Mouse (Mus musculus) heart, embryonic 14.5 days (tissue): Measurements from ENCODE around the gene Rtn1. TPM values are rescaled to one million over a fixed set of nuclear protein-coding genes. Genes with fewer than 3 reads are reported as not detected.

ENCODE experiments used
- ATAC-seq: fragments of 200-750 bp; cut with Nextera tagmentation; 2 replicates; pipeline ENCODE4 v1.8.0; 2017; ENCODE audit warnings: low read depth, moderate TSS enrichment; ENCODE audit not compliant: insufficient number of reproducible peaks, insufficient read depth, low FRiP score
- H3K27ac ChIP-seq, 2 experiments: fragments of 200-500 bp in 1 of 2; fragments of 300-500 bp in 1 of 2; sonication (generic) in 1 of 2; replicated peaks in 1 of 2; 2 replicates each; pipeline ENCODE4 v1.5.1; 2012 to 2014; ENCODE audit warnings: low read depth in 2 of 2, low read length in 2 of 2, control low read depth in 1 of 2, mild to moderate bottlenecking in 1 of 2, mixed read lengths in 1 of 2; ENCODE audit not compliant: control insufficient read depth in 1 of 2, insufficient read depth in 1 of 2
- H3K27me3 ChIP-seq: fragments of 300-500 bp; sonication (generic); 2 replicates; pipeline ENCODE4 v1.6.1; 2014; ENCODE audit warnings: mild to moderate bottlenecking, low read length, control low read depth; ENCODE audit not compliant: control insufficient read depth, insufficient read depth
- H3K36me3 ChIP-seq: fragments of 300-500 bp; sonication (generic); 2 replicates; pipeline ENCODE4 v1.6.1; 2014; ENCODE audit warnings: mild to moderate bottlenecking, control low read depth, low read length, mixed read lengths; ENCODE audit not compliant: control insufficient read depth, insufficient read depth
- H3K4me1 ChIP-seq, 2 experiments: fragments of 200-500 bp in 1 of 2; fragments of 300-500 bp in 1 of 2; sonication (generic) in 1 of 2; 2 replicates each; pipeline ENCODE4 v1.6.1; 2012 to 2014; ENCODE audit warnings: low read length in 2 of 2, control low read depth in 1 of 2, mixed read lengths in 1 of 2; ENCODE audit not compliant: control insufficient read depth in 2 of 2, insufficient read depth in 2 of 2
- H3K4me2 ChIP-seq: fragments of 300-500 bp; sonication (generic); 2 replicates; pipeline ENCODE4 v1.6.1; 2014; ENCODE audit warnings: mild to moderate bottlenecking, low read length
- H3K4me3 ChIP-seq, 2 experiments: fragments of 200-500 bp in 1 of 2; fragments of 300-500 bp in 1 of 2; sonication (generic) in 1 of 2; 2 replicates each; pipeline ENCODE4 v1.5.1; 2012 to 2014; ENCODE audit warnings: low read length in 2 of 2, mild to moderate bottlenecking in 2 of 2, control low read depth in 1 of 2, low read depth in 1 of 2, moderate library complexity in 1 of 2; ENCODE audit not compliant: control insufficient read depth in 1 of 2, insufficient read depth in 1 of 2
- H3K9ac ChIP-seq: fragments of 300-500 bp; sonication (generic); 2 replicates; pipeline ENCODE4 v1.6.1; 2014; ENCODE audit warnings: mild to moderate bottlenecking, low read length
- H3K9me3 ChIP-seq: fragments of 300-500 bp; sonication (generic); 2 replicates; pipeline ENCODE4 v1.6.1; 2016; ENCODE audit warnings: low read length, control low read depth; ENCODE audit not compliant: control insufficient read depth
- WGBS: fragments of 180-500 bp; shearing (Covaris S2); extraction: QIAGEN DNeasy Blood & Tissue Kit; methylation state at CpG from one replicate; pipeline ENCODE4 v1.1.7; 2014; 5-methylcytosine and 5-hydroxymethylcytosine counted together
- polyA plus RNA-seq: library from polyadenylated mRNA; unstranded; fragments of >200 nt; fragmentation: Nextera tagmentation; extraction: Ambion mirVana; gene quantifications from 2 replicates; pipeline ENCODE4 v1.2.1, GENCODE M21; 2014

The Rtn1 gene
- polyA plus RNA-seq, 1 experiment from 2014 or later = 15.1 TPM

- Histone ChIP-seq H3K4me1 (no peaks in the 10 kb centered on the region; a peak in 1 of 4 replicates), H3K4me2 (no peak overlapping the region), H3K9me3 (no peaks in the 10 kb centered on the region), H3K4me3 (no peak overlapping the region), H3K27me3 (no peaks in the 10 kb centered on the region), H3K27ac (no peak overlapping the region), H3K36me3 (no peaks in the 10 kb centered on the region), H3K9ac (no peak overlapping the region)
- no peak for ATAC-seq
- 84% methylated on average over 5 of the region's 5 CpGs for WGBS
These were observed 47.8 kb downstream of the Rtn1 start for GRCm38 (mm10) chr12:72360926-72361615.

- H3K4me1 ChIP-seq = no peaks in the 10 kb centered on the region; a peak in 1 of 4 replicates
- H3K4me3 ChIP-seq = no peak overlapping the region
- no peaks in the 10 kb centered on the region for H3K9me3 ChIP-seq
- no peak overlapping the region for H3K4me2 ChIP-seq
- H3K27ac ChIP-seq = no peak overlapping the region
- H3K36me3 ChIP-seq = no peaks in the 10 kb centered on the region
- WGBS = 15% methylated on average over 3 of the region's 3 CpGs
- ATAC-seq = no peak
- no peaks in the 10 kb centered on the region for H3K27me3 ChIP-seq
- H3K9ac ChIP-seq = no peak overlapping the region
These were observed 49.0 kb downstream of the Rtn1 start for GRCm38 (mm10) chr12:72359903-72360302.

DNA sequence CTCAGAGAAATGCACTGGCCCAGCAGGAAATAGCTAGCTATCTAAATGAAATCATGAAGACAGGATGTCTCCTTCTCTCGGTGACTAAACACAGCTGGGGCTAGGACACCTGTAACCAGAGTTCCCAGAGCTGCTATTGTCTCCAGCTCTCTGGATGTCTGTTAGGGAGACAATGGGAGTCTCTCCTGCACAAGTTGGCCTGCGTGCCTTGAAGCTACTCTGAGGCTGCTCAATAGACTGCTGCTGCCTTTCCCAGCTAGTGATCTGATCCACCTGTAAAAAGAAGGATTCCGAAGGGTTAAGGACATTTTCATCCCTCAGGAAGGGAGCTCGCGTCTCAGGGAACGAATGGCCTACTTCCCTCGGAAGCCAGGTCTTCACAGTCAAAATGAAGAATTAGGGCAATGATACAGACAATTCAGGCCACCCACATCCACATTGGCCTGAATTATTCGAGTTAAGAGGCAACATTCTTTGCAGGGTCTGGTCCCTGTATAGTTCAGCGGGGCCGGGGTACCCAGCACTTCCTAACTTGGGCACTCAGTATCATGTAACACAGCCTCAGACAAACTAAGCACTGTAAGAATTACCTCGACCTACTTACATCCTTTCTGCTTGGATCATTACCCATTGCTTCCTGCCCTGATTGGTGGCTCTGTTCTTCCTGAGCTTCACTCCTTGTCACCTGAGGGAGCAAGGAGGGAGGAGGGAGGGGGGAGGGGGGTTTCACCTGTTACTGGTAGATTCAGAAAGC, 51.0 kb downstream of the Rtn1 start:
- no peak for ATAC-seq
- Histone ChIP-seq H3K4me2 (no peak overlapping the region), H3K9ac (no peak overlapping the region), H3K27me3 (no peaks in the 10 kb centered on the region), H3K36me3 (no peaks in the 10 kb centered on the region), H3K9me3 (no peaks in the 10 kb centered on the region), H3K4me3 (no peak overlapping the region), H3K27ac (no peak overlapping the region), H3K4me1 (no peaks in the 10 kb centered on the region; a peak in 1 of 4 replicates)
- WGBS = 71% methylated on average over 11 of the region's 11 CpGs

DNA sequence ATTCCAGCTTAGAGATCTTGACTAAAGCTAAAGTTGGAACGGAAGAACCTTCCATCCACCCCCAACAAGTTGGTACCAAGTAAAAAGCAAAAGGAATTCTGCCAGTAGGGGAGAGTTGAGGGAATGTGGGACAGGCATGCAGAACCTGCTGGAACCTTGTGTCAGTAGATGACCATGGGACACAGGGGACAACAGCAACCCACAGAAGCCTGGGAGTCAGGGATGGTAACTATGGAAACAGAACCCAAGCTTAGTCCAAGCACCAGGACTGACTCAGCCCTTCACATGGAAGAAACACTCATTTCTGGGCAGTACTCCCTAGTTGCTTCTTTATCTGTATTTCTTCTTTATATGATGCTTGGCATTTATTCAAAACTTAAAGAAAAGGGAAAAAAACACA, 54.6 kb downstream of the Rtn1 start:
- Histone ChIP-seq H3K4me2 (no peak overlapping the region), H3K36me3 (no peaks in the 10 kb centered on the region), H3K4me1 (no peaks in the 10 kb centered on the region), H3K27ac (no peak overlapping the region), H3K9ac (no peak overlapping the region), H3K4me3 (no peak overlapping the region), H3K27me3 (no peaks in the 10 kb centered on the region), H3K9me3 (no peaks in the 10 kb centered on the region)
- no peak for ATAC-seq
- WGBS = 88% methylated on average over 1 of the region's 1 CpGs

DNA sequence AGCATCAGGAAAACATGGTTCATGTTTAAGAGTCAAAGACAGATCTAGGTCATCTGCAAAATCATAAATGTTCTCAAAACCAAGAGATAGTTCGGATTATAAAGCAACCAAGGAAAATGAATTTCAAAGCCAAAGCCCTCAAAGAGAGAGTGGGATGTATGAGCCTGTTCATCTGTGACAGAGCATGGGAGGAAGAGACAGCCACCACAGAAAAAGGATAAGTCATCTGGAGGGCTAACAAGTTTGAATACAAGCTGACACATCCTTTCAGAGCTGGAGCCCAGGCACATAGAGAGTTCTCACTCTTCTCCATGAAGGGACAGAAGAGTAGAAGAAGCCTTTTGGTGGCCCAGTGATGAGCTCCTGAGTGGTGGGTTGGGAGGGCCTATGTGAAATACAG, 55.3 kb downstream of the Rtn1 start:
- Histone ChIP-seq H3K4me2 (no peak overlapping the region), H3K4me1 (no peaks in the 10 kb centered on the region), H3K4me3 (no peak overlapping the region), H3K27ac (no peak overlapping the region), H3K9me3 (no peaks in the 10 kb centered on the region), H3K36me3 (no peaks in the 10 kb centered on the region), H3K9ac (no peak overlapping the region), H3K27me3 (no peaks in the 10 kb centered on the region)
- 80% methylated on average over 1 of the region's 1 CpGs for WGBS
- ATAC-seq = no peak

GRCm38 (mm10) chr12:72348508-72348907, 60.3 kb downstream of the Rtn1 start:
- Histone ChIP-seq H3K4me3 (no peak overlapping the region), H3K9me3 (no peaks in the 10 kb centered on the region), H3K9ac (no peak overlapping the region), H3K27ac (no peak overlapping the region), H3K4me2 (no peak overlapping the region), H3K27me3 (no peaks in the 10 kb centered on the region), H3K36me3 (no peaks in the 10 kb centered on the region), H3K4me1 (peaks cover 0 to 4% of the 10 kb centered on the region in 2 experiments; a peak in 1 of 4 replicates)
- 66% methylated on average over 8 of the region's 8 CpGs for WGBS
- no peak for ATAC-seq

GRCm38 (mm10) chr12:72347184-72347583, 61.7 kb downstream of the Rtn1 start:
- Histone ChIP-seq H3K4me2 (no peak overlapping the region), H3K4me1 (peaks cover 0 to 11% of the 10 kb centered on the region in 2 experiments; a peak in 1 of 4 replicates), H3K4me3 (no peak overlapping the region), H3K27me3 (no peaks in the 10 kb centered on the region), H3K9ac (no peak overlapping the region), H3K36me3 (no peaks in the 10 kb centered on the region), H3K9me3 (no peaks in the 10 kb centered on the region), H3K27ac (no peak overlapping the region)
- no peak for ATAC-seq
- 47% methylated on average over 1 of the region's 1 CpGs for WGBS
